Mouse (Mus musculus): ENCODE data around the gene Vmn2r83.

Gene Vmn2r83

DNA sequence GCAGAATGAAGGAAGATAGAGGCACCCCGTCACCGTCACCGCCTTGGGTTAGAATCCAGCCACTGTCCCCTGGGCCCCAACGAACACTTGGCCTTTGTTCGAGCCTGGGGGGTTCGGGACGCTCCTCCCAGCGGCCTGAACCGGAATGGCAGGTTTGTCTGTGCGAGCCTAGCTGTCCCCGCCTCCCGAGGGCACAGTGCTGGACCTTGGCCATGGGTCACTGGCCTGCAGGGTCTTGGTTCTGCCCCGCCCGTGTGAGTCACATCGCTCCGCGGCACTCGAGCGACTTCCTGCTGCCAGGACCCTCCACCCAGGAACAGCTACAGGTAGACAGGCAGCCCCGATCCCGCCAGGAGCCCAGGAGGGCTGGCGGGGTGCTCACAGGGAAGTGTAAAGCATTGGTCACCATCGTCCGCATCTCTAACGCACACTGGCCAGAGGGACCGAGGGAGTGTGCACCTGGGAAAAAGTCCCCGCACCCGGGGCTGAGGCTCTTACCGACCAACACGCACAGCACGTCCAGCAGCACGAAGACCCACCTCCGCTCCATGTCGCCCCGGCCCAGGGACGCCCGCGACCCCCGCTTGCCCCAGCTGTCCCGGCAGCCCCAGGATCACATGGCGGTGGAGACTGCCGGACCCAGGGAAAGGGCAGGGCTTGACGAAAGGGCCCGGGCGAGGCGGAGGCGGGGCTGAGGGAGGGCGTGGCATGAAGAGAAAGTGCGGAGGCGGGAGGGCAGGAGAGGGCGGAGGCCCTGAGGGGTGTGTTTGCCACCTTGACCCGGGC lies 64.8 kb downstream of the Vmn2r83 start, which contains the start of gene Plpp2:
Gene Plpp2 (minus strand): TSS at position 671 of the 786 bp plus-strand sequence.
- TF ChIP-seq GATA4 (IDR thresholded peaks at IDR 0.05; ENCODE audit: insufficient replicate concordance, low read length): no peak

DNA sequence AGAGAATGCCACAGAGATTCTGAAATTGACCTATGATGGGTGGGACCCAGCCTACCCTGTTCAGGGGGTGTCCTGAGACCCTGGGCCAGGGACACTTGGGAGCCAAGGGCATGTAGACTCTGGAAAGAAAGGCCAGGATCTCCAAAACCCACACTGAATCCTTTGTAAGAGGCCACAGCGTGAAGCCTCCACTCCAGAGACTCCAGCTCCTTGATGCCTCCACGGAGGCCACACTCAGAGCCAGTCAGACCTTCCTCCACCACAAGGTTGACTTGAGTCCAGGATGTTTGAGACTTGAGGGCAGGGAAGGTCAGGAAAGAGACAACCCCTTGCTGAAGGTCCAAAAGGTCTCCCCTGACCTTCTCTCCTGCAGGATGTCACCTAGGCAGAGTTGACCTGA lies 65.9 kb downstream of the Vmn2r83 start:
- no peak for TF ChIP-seq GATA4 (IDR thresholded peaks at IDR 0.05; ENCODE audit: insufficient replicate concordance, low read length)

DNA sequence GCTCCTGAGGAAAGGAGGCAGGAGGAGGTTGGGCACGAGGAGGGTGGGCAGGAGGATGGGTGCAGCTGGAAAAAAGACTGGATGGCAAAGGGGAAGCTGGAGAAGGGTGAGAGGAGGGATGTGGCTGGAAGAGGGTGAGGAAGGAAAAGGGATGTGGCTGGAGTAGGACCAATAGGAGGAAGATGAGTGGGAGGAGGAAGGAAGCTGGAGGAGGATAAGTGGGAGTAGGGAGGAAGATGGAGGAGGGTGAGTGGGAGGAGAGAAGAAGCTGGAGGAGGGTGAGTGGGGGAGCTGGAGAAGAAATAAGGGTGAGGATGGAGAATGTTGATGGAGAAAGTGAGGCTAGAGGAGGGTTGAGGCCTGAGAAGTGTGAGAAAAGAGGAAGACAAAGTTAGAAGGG lies 66.9 kb downstream of the Vmn2r83 start:
- no peak for TF ChIP-seq GATA4 (IDR thresholded peaks at IDR 0.05; ENCODE audit: insufficient replicate concordance, low read length)

DNA sequence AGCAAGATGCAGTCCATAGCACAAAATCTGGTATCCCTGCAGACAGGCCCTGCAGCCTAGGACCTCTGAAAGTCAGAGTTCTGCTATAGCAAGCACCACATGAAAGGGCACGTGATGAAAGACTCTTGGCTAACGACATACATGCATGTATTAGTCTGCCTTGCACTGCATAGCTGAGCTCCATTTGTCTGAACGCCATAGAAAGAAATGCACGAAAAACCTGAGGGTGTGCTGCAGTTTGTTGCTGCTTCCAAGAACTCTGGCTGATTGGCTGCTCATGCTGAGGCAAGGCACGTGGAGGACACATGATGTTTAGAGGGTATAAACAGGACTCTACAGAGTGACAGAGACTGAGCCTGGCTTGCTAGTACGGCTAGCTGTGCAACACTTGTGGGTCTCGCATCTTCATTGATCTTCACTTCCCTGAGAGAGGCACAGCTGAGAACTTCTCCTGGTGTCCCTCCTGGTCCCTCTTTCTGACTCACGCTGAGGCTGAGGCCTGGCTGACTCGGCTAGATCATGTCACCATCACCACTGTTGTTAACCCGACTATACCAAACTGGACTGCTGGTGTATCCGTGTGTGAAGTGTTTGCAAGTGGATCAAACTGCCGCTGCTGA lies 68.0 kb downstream of the Vmn2r83 start:
- no peak for TF ChIP-seq GATA4 (IDR thresholded peaks at IDR 0.05; ENCODE audit: insufficient replicate concordance, low read length)

DNA sequence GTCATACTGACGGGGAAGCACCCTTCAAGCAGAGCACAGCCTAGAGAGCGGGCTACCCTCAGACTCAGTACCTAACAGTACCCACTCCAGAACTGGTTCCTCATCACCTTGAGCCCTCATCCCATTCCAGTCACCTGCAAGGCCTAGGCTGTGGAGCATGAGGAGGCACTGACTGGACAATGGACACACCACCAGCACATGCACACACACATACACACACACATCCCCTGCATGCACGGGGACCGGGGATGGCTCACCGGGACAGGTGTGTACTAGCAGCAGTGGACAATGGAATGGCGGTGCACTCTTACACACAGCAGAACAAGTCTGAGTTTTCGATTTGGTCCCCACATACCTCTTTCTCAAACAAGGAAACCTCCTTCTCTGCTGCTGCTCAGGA lies 68.7 kb downstream of the Vmn2r83 start:
- no peak for TF ChIP-seq GATA4 (IDR thresholded peaks at IDR 0.05; ENCODE audit: insufficient replicate concordance, low read length)

DNA sequence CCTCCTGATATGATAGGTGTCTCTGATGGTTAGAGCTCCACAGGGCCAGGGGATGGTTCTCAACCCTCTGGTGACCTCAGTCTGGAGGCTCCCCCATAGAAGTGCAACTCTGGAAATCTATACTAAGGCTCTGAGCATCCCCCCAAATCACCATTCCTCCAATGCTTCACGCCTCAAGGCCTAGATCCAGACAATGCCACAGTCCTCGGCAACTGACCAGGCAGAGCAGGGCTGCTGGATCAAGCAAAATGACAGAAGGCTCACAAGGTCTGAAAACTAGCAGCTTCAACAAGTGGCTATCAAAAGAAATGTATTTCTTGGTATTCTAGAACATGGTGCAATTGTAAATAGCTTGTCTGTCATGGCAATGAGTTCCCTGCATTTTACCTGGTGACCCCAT lies 69.2 kb downstream of the Vmn2r83 start:
- TF ChIP-seq GATA4 (IDR thresholded peaks at IDR 0.05; ENCODE audit: insufficient replicate concordance, low read length): no peak

DNA sequence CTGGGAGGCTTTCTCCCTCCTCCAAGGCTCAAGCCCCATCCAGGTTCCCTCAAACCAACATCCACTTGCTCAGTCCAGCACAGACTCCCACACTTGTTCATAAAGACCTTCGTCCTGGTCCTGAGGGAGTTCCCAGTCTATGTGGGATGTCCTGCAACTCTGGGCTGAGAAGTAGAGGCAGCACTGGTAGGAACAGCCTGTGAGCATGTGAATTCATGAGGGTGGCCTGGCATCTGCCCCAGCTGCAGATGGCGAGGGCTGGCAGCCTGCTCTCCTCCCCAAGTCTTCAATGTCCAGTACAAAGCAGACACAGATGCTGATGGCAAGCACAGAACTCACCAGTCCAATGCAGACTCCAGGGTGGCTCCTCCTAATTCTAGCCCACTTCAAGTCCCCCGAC lies 69.8 kb downstream of the Vmn2r83 start:
- no peak for TF ChIP-seq GATA4 (IDR thresholded peaks at IDR 0.05; ENCODE audit: insufficient replicate concordance, low read length)

DNA sequence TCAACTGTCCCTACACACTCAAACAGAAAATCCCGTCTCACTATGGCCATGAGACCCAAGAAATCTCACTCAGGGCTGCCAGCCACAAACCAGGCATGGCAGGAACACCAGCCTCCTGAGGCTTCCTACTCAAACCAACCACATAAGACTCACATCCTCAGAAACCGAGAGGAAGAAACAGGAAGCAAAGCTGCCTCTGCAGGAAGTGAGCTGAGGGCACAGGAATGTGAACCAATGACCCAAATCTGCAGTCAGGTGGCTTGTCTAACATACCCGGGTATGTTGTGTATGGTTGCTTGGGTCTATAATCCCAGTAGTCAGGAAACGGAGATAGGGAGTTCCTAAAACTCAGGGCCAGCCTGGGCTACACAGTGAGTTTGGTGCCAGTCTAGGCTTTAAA lies 70.3 kb downstream of the Vmn2r83 start:
- TF ChIP-seq GATA4 (IDR thresholded peaks at IDR 0.05; ENCODE audit: insufficient replicate concordance, low read length): no peak

DNA sequence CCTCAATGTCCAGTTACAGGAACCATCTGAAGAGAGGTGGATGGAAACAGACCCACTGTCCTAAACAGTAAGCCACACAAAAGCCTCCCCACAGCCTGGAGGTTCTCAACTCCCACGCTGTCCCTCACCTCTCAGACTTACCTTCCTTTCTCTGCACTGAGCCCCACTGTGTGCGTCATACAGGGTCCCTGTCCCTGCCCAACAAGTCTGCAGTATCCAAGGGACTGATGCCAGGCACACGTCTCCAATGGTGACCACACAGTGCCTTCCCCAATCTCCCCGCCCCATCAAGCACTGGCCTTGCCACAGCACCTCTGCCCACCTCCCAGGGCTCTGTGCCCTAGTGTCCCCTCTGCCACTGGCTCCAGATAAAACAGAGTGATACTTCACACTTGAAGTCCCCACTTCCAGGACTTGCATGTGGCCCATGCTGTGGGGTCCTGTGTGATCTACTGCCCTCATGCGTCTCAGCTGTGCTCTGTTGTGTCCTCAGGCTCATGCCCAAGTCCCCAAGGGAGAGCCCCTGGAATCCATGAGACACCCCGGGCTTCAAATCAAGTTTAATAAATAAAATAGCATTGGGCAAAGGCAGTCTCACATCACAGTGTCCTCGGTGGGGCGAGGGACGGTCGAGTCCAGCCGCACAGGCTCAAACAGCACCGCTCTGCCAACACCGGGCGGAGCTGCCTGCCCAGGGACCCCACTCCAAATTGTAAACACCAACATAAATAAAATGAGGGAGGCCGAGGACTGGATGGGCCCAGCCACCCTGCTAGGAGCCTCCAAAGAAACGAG lies 71.4 kb downstream of the Vmn2r83 start:
- no peak for TF ChIP-seq GATA4 (IDR thresholded peaks at IDR 0.05; ENCODE audit: insufficient replicate concordance, low read length)

DNA sequence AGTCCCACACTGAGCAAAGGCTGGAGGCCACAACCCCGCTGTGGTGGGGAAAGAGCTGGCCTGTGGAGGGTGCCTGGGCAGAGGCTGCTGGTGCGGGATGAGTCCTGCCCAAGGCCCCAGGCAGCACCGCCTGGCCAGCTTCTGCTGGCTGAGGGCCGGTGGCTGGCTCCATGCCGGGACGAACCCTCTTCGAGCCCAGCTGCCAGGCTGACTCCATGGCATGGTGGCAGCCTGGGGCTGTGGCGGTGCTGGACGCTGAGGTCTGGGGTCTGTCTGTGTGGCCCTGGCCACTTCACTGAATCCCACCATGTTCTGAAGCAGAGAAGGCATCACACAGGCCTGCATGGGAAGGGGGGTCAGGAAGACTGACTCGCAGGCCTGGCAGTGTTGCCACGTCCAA lies 72.2 kb downstream of the Vmn2r83 start:
- TF ChIP-seq GATA4 (IDR thresholded peaks at IDR 0.05; ENCODE audit: insufficient replicate concordance, low read length): no peak

DNA sequence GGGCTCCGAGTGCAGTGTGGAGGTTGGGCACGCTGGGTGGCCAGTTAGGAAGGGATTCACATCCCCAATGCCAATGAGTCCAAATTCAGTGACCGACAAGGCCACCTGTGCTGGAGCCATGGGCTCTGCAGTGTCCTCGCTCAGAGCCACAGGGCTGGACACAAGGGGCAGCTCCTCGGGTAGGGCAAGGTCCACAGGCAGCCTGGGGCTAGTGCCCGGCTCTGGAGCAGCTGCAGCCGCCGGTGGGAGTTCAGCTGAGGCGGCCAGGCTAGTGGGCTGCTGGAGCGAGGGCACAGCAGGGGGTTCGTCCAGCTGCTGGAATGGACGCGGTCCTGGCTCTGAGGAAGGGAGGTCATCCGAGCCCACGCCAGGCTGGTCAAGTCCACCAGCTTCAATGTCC lies 73.0 kb downstream of the Vmn2r83 start:
- TF ChIP-seq GATA4 (IDR thresholded peaks at IDR 0.05; ENCODE audit: insufficient replicate concordance, low read length): no peak

DNA sequence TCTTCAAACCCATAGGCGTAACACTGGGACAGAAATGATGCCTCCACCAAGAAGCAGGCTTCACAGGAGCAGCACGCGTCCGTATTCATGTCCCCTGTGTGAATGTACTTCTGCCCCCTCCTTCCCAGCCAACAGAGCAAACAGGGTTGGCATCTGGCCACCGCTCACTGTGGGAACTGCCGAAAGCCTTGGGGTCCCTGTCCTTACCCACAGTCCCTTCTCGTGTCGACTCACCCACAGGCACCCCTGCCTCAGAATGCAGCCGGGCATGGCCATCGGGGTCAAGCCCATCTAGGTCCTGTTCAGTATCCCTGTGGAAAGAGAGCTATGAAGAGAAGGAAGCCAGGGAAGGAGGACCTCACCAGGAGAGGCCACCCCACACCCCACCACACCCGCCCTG lies 73.6 kb downstream of the Vmn2r83 start:
- TF ChIP-seq GATA4 (IDR thresholded peaks at IDR 0.05; ENCODE audit: insufficient replicate concordance, low read length): no peak
